Mouse (Mus musculus) bone marrow macrophage, adult 2 months (primary cell): ENCODE data around the gene 5830473C10Rik. TPM values are rescaled to one million over a fixed set of nuclear protein-coding genes. Genes with fewer than 3 reads are reported as not detected.
"Not testable (repeated sequence)": the region's sequence is repeated elsewhere in the genome, so short reads cannot be mapped to it uniquely, and the experiment has no call there.

Experiments
- H3K27ac ChIP-seq: 2 replicates; pipeline ENCODE4 v1.5.1; 2012; ENCODE audit warnings: low read depth, low read length; ENCODE audit not compliant: insufficient read depth
- H3K4me1 ChIP-seq: 2 replicates; pipeline ENCODE4 v1.6.1; 2012; ENCODE audit warnings: low read length; ENCODE audit not compliant: control insufficient read depth, insufficient read depth
- H3K4me3 ChIP-seq: 2 replicates; pipeline ENCODE4 v1.5.1; 2012; ENCODE audit warnings: mild to moderate bottlenecking, low read length, moderate library complexity; ENCODE audit not compliant: insufficient read depth
- CTCF ChIP-seq: IDR thresholded peaks from 2 replicates; pipeline ENCODE4 v1.5.1; 2012; ENCODE audit warnings: low read depth, mild to moderate bottlenecking, low read length, moderate library complexity
- POLR2A ChIP-seq: IDR thresholded peaks from 2 replicates; pipeline ENCODE4 v1.6.1; 2012; ENCODE audit warnings: mild to moderate bottlenecking, low read depth, low read length, borderline replicate concordance
- polyA plus RNA-seq: library from polyadenylated mRNA; stranded (reverse); fragments of >200 nt; gene quantifications from 2 replicates; pipeline ENCODE4 v1.2.4, GENCODE M21; 2012; ENCODE audit not compliant: missing spikeins, insufficient read depth, insufficient read length

5830473C10Rik gene
- polyA plus RNA-seq, 1 experiment, result not detected

GRCm38 (mm10) chr5:90590676-90591075 is 29.8 kb downstream of the 5830473C10Rik start:
- TF ChIP-seq CTCF, result no peak
- TF ChIP-seq POLR2A, result no peak
- H3K4me1 ChIP-seq, result peaks cover 17% of the 10 kb centered on the region
- H3K27ac ChIP-seq, result no peak overlapping the region
- no peak overlapping the region for H3K4me3 ChIP-seq

- Histone ChIP-seq H3K4me1 (peaks cover 17% of the 10 kb centered on the region), H3K27ac (no peak overlapping the region), H3K4me3 (no peak overlapping the region)
- TF ChIP-seq POLR2A, result no peak
- TF ChIP-seq CTCF, result no peak
These were observed 31.0 kb downstream of the 5830473C10Rik start for GRCm38 (mm10) chr5:90591936-90592335.

GRCm38 (mm10) chr5:90594945-90595344 is 34.0 kb downstream of the 5830473C10Rik start:
- TF ChIP-seq POLR2A, result no peak
- TF ChIP-seq CTCF, result no peak
- Histone ChIP-seq H3K4me1 (peaks cover 17% of the 10 kb centered on the region), H3K4me3 (no peak overlapping the region), H3K27ac (no peak overlapping the region)

- Histone ChIP-seq H3K4me1 (peaks cover 17% of the 10 kb centered on the region), H3K27ac (no peak overlapping the region), H3K4me3 (no peak overlapping the region)
- TF ChIP-seq CTCF, result no peak
- TF ChIP-seq POLR2A, result no peak
These were observed 35.2 kb downstream of the 5830473C10Rik start for GRCm38 (mm10) chr5:90596155-90596554.

GRCm38 (mm10) chr5:90601469-90601868 is 40.6 kb downstream of the 5830473C10Rik start:
- Histone ChIP-seq H3K27ac (no peak overlapping the region), H3K4me3 (no peak overlapping the region), H3K4me1 (peaks cover 2% of the 10 kb centered on the region; the same call in 1 of the 2 replicates)
- peak; percentile 45; the same call in 1 of the 2 replicates for TF ChIP-seq CTCF
- no peak for TF ChIP-seq POLR2A

GRCm38 (mm10) chr5:90603407-90603923 is 42.6 kb downstream of the 5830473C10Rik start:
- H3K27ac ChIP-seq, result no peak overlapping the region
- peak overlapping the region; percentile 31 for H3K4me3 ChIP-seq
- peaks cover 2% of the 10 kb centered on the region; the same call in 1 of the 2 replicates for H3K4me1 ChIP-seq
- TF ChIP-seq POLR2A (no peak), CTCF (no peak)

- H3K27ac ChIP-seq, result no peak overlapping the region
- TF ChIP-seq CTCF, result no peak
- no peak for TF ChIP-seq POLR2A
- peaks cover 26% of the 10 kb centered on the region for H3K4me1 ChIP-seq
- no peak overlapping the region for H3K4me3 ChIP-seq
These were observed 48.0 kb downstream of the 5830473C10Rik start for GRCm38 (mm10) chr5:90608906-90609305.

GRCm38 (mm10) chr5:90611388-90611787 is 50.5 kb downstream of the 5830473C10Rik start:
- no peak overlapping the region for H3K4me3 ChIP-seq
- no peak for TF ChIP-seq POLR2A
- TF ChIP-seq CTCF, result no peak
- H3K4me1 ChIP-seq, result peaks cover 26% of the 10 kb centered on the region

GRCm38 (mm10) chr5:90611996-90612611 is 51.2 kb downstream of the 5830473C10Rik start:
- H3K4me1 ChIP-seq, result peaks cover 26% of the 10 kb centered on the region
- no peak for TF ChIP-seq CTCF
- TF ChIP-seq POLR2A, result no peak
- H3K4me3 ChIP-seq, result no peak overlapping the region
- 0 out of 2 replicates have a peak overlapping the region, but pooled peaks have one; percentile 31 for H3K27ac ChIP-seq

More at GRCm38 (mm10) chr5:90611388-90611787, 50.5 kb downstream of the 5830473C10Rik start:
- peak overlapping the region; percentile 30 for H3K27ac ChIP-seq

GRCm38 (mm10) chr5:90612751-90613150 is 51.8 kb downstream of the 5830473C10Rik start:
- H3K27ac ChIP-seq, H3K4me3 ChIP-seq: not testable (repeated sequence)
- H3K4me1 ChIP-seq, result peaks cover 26% of the 10 kb centered on the region

GRCm38 (mm10) chr5:90617859-90618258 is 57.0 kb downstream of the 5830473C10Rik start:
- Histone ChIP-seq H3K27ac (no peak overlapping the region), H3K4me3 (no peak overlapping the region), H3K4me1 (peaks cover 8% of the 10 kb centered on the region)
- TF ChIP-seq POLR2A, result no peak
- TF ChIP-seq CTCF, result no peak
